Mouse (Mus musculus) kidney, adult 2 months (tissue): ENCODE results near the gene Ppp2r2c.

Source experiments
- CTCF ChIP-seq: fragments of 200-500 bp; conservative IDR thresholded peaks from 2 replicates; pipeline ENCODE4 v1.5.1; 2011; ENCODE audit warnings: low read depth, mild to moderate bottlenecking, control low read depth, low read length, moderate library complexity, mixed read lengths; ENCODE audit not compliant: insufficient read depth, insufficient read length
- POLR2A ChIP-seq: fragments of 200-500 bp; IDR thresholded peaks from one replicate; pipeline ENCODE4 v1.6.1; 2011; ENCODE audit warnings: low read depth, low read length, control low read depth

DNA sequence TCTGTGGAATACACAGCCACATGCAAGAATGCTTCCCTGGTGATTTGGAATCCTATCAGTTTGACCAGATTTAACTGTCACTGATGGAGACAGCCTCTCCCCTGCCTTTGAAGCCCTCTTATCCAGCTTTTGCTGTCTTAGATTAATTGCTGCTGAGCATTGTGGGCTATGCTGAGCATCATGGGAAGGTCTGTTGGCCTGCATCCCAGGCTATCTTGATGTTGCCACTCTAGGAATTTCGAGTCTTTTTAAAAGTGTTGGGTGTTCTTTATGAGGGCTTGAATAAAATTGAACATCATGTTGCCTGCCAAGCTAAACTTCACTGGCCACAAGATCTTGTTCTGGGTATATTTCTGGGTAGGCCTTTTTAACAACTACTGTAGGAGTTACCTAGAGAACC, 16.8 kb downstream of the Ppp2r2c start:
- TF ChIP-seq CTCF (no peak), POLR2A (no peak)
